Mouse (Mus musculus) testis, adult 2 months (tissue): ENCODE measurements around the gene Baz2b. TPM values are rescaled to one million over a fixed set of nuclear protein-coding genes. Genes with fewer than 3 reads are reported as not detected.

Experiments used
- H3K27ac ChIP-seq: fragments of 200-500 bp; 2 replicates; pipeline ENCODE4 v1.5.1; 2012; ENCODE audit warnings: low read depth, low read length; ENCODE audit not compliant: control insufficient read depth, insufficient read depth
- H3K27me3 ChIP-seq: fragments of 200-500 bp; 2 replicates; pipeline ENCODE4 v1.6.1; 2012; ENCODE audit warnings: mild to moderate bottlenecking, low read length, moderate library complexity; ENCODE audit not compliant: control insufficient read depth, insufficient read depth
- H3K36me3 ChIP-seq: fragments of 200-500 bp; 2 replicates; pipeline ENCODE4 v1.6.1; 2012; ENCODE audit warnings: mild to moderate bottlenecking, low read length; ENCODE audit not compliant: control insufficient read depth, insufficient read depth
- H3K4me1 ChIP-seq: fragments of 200-500 bp; 2 replicates; pipeline ENCODE4 v1.6.1; 2012; ENCODE audit warnings: low read length; ENCODE audit not compliant: control insufficient read depth, insufficient read depth
- H3K4me3 ChIP-seq: fragments of 200-500 bp; 2 replicates; pipeline ENCODE4 v1.5.1; 2012; ENCODE audit warnings: low read depth, mild to moderate bottlenecking, low read length, moderate library complexity, mixed read lengths; ENCODE audit not compliant: control insufficient read depth
- CTCF ChIP-seq: fragments of 200-500 bp; IDR thresholded peaks from 2 replicates; pipeline ENCODE4 v1.5.1; 2012; ENCODE audit warnings: low read depth, mild to moderate bottlenecking, inconsistent platforms, low read length, moderate library complexity; ENCODE audit not compliant: control insufficient read depth, insufficient read depth, insufficient replicate concordance
- POLR2A ChIP-seq: fragments of 200-500 bp; IDR thresholded peaks from 2 replicates; pipeline ENCODE4 v1.6.1; 2012; ENCODE audit warnings: low read depth, mild to moderate bottlenecking, inconsistent platforms, low read length, moderate library complexity; ENCODE audit not compliant: control insufficient read depth
- polyA plus RNA-seq: library from polyadenylated mRNA; depleted of rRNA; stranded (reverse); fragments of >200 nt; gene quantifications from 2 replicates; pipeline ENCODE4 v1.2.3, GENCODE M21; 2012

Baz2b gene
- polyA plus RNA-seq, 1 experiment, result 20.0 TPM

GRCm38 (mm10) chr2:60044988-60045387, 164.7 kb downstream of the Baz2b start:
- TF ChIP-seq POLR2A (no peak), CTCF (no peak)
- Histone ChIP-seq H3K36me3 (no peaks in the 10 kb centered on the region), H3K4me1 (no peaks in the 10 kb centered on the region), H3K4me3 (no peak overlapping the region), H3K27me3 (no peaks in the 10 kb centered on the region), H3K27ac (no peak overlapping the region)

- no peaks in the 10 kb centered on the region for H3K36me3 ChIP-seq
- H3K4me3 ChIP-seq, result no peak overlapping the region
- H3K4me1 ChIP-seq, result no peaks in the 10 kb centered on the region
- H3K27me3 ChIP-seq, result no peaks in the 10 kb centered on the region
- TF ChIP-seq POLR2A, result no peak
- TF ChIP-seq CTCF, result no peak
- H3K27ac ChIP-seq, result no peak overlapping the region
Measured at GRCm38 (mm10) chr2:60044540-60044939, 165.1 kb downstream of the Baz2b start.

- Histone ChIP-seq H3K27ac (no peak overlapping the region), H3K36me3 (no peaks in the 10 kb centered on the region), H3K4me3 (no peak overlapping the region), H3K4me1 (no peaks in the 10 kb centered on the region), H3K27me3 (no peaks in the 10 kb centered on the region)
- TF ChIP-seq POLR2A (no peak), CTCF (no peak)
Measured at GRCm38 (mm10) chr2:60042699-60043098, 166.9 kb downstream of the Baz2b start.

DNA sequence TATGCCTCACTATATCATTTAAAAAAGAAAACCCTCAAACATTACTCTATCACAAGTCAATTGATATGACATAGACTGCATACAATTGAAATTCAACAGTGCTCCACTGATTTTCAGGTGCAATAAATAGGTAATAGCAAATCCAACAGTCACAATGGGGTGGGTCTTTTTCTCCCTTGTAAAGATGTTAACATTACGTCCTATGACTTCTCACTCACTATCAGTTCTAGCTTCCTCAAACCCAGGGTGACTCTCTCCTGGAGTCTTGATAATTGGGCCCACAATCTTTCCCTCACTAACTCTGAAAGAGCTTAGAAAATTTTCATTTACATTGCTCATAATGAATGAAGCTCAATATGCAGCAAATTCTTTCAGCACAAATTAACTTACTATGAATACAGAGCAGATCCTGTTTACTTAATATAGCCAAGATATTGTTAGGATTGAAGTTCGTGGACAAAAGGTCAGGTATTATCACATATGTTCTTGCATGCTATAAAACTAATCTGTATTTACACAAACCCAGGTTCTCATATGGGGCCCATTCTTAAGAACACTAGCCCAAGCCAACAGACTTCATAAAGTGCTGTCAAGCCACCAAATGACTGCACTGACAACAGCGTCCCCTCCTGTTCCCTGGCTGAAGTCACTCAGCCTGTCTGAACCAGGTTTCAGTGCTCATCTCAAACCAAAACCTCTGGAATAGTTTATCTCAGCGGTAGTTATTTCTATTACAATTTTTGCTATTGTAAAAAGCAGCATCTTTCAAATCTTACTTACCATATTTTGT, 168.0 kb downstream of the Baz2b start:
- H3K27me3 ChIP-seq, result no peaks in the 10 kb centered on the region
- no peak overlapping the region for H3K27ac ChIP-seq
- no peaks in the 10 kb centered on the region for H3K36me3 ChIP-seq
- H3K4me1 ChIP-seq, result no peaks in the 10 kb centered on the region; the same call in 1 of the 2 replicates
- no peak for TF ChIP-seq POLR2A
- no peak for TF ChIP-seq CTCF
- no peak overlapping the region for H3K4me3 ChIP-seq

DNA sequence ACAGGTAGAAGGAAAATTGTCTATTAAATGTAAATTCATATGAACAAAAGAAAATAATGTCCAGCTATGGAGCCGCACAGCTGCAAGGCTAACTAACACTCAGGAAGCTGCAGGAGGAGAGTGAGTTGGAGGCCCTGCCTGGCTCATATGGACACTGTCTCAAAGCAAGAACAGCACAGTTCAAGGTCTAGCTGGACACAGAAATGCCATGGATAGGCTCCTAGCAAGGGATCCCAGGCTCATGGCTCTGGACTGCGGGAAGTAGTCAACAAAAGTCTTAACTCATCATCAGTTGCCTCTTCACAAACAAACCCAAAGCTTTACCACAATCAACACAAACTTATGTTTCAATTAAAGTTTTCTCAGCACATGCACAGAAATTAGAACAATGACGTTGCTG, 169.5 kb downstream of the Baz2b start:
- no peak for TF ChIP-seq POLR2A
- no peak for TF ChIP-seq CTCF

GRCm38 (mm10) chr2:60037011-60037551, 172.6 kb downstream of the Baz2b start:
- H3K27me3 ChIP-seq, result no peaks in the 10 kb centered on the region
- H3K4me3 ChIP-seq, result peak overlapping the region; percentile 66
- TF ChIP-seq CTCF (no peak), POLR2A (no peak)
- H3K36me3 ChIP-seq, result no peaks in the 10 kb centered on the region
- no peak overlapping the region for H3K27ac ChIP-seq
- no peaks in the 10 kb centered on the region; the same call in 1 of the 2 replicates for H3K4me1 ChIP-seq

More for the DNA sequence above, 169.5 kb downstream of the Baz2b start:
- Histone ChIP-seq H3K4me1 (no peaks in the 10 kb centered on the region; the same call in 1 of the 2 replicates), H3K27ac (no peak overlapping the region), H3K36me3 (no peaks in the 10 kb centered on the region), H3K27me3 (no peaks in the 10 kb centered on the region), H3K4me3 (no peak overlapping the region)

DNA sequence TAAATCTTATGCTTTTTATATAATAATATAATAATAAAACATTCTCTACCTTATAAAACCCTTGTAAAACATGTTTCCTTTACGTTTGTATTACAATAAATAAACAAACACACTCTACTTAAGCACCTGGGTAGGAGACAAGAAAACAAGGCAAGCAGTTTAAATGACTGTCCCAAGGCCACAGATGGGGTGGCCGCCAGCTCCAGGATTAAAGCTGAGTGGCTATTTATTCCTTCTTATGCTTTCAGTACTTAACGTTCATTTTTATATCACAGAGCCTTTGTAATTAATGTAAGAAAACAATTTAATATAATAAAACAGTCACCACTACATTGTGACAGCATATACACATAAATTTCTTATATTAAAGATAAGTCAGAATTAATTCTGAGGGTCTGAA, 173.3 kb downstream of the Baz2b start:
- Histone ChIP-seq H3K4me1 (no peaks in the 10 kb centered on the region; the same call in 1 of the 2 replicates), H3K27ac (no peak overlapping the region), H3K36me3 (no peaks in the 10 kb centered on the region), H3K4me3 (no peak overlapping the region), H3K27me3 (no peaks in the 10 kb centered on the region)
- TF ChIP-seq POLR2A (no peak), CTCF (no peak)
